Mouse (Mus musculus): ENCODE data around the gene Oser1. TPM values are rescaled to one million over a fixed set of nuclear protein-coding genes. Genes with fewer than 3 reads are reported as not detected.
"Not testable (repeated sequence)": the region's sequence is repeated elsewhere in the genome, so short reads cannot be mapped to it uniquely, and the experiment has no call there.

The Oser1 gene
- polyA plus RNA-seq, 1 experiment from 2014 or later: 56.8 TPM

DNA sequence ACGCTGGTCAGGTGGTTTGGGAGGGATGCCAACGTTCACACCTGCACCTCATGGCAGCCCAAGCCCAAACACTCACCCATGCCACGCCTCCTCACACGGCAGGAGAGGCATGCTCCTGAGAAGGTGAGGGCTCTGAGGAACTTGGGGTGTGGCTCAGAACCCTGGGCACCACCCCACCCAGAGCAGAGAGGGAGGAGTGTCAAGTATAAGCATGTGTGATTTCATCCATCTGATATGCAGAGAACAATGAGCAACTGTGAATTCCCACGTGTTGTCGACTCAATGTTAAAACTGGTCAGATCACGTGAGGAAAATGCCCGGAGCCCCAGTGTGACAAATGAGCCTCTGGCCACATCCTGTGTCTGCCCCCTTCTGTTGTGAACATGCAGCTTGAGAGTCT lies 42.3 kb upstream of the Oser1 start:
- H3K4me3 ChIP-seq (ENCODE audit: control insufficient read depth in 1 of 2, insufficient read depth in 1 of 2, low read depth in 1 of 2, low read length in 2 of 2): no peak overlapping the region
- no peaks in the 10 kb centered on the region for H3K9me3 ChIP-seq (ENCODE audit: control insufficient read depth, low read length)
- H3K4me1 ChIP-seq (ENCODE audit: control insufficient read depth in 2 of 2, insufficient read depth in 2 of 2, low read length in 2 of 2): peaks cover 38 to 44% of the 10 kb centered on the region in 2 experiments
- no peak for ATAC-seq (ENCODE audit: insufficient number of reproducible peaks, insufficient read depth, low FRiP score, low read depth)
- H3K27me3 ChIP-seq (ENCODE audit: control insufficient read depth, insufficient read depth, low read length): no peaks in the 10 kb centered on the region
- H3K4me2 ChIP-seq (ENCODE audit: low read length): no peak overlapping the region
- H3K9ac ChIP-seq (ENCODE audit: low read length): no peak overlapping the region
- no peak overlapping the region for H3K27ac ChIP-seq (replicated peaks in 1 of 2; ENCODE audit: control insufficient read depth in 1 of 2, insufficient read depth in 1 of 2, low read depth in 2 of 2, low read length in 2 of 2)
- H3K36me3 ChIP-seq (ENCODE audit: control insufficient read depth, insufficient read depth, low read length): peaks cover 32% of the 10 kb centered on the region
- WGBS: 55% methylated on average over 8 of the region's 8 CpGs

DNA sequence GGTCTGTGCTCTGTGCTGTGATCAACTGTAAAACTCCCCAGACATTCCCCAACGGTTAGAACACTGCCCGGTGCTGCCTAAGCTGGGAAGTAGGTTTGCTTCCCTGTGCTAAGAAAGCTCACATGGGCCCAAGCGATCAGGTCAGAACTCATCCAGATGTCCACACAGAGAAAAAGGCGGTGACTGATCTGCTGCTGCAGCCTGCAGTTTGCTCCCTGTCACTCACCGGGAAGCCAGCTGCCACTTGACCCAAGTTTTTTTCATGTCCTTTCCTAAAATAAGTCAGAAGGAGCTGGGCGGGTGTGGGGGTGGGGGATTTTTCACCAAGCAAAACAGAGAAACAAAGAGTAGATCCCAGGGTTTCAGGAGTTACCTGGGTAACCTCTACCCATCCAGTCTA lies 40.1 kb upstream of the Oser1 start:
- peak overlapping the region; percentile 63 to 73 for H3K27ac ChIP-seq (replicated peaks in 1 of 2; ENCODE audit: control insufficient read depth in 1 of 2, insufficient read depth in 1 of 2, low read depth in 2 of 2, low read length in 2 of 2)
- no peak overlapping the region for H3K4me3 ChIP-seq (ENCODE audit: control insufficient read depth in 1 of 2, insufficient read depth in 1 of 2, low read depth in 1 of 2, low read length in 2 of 2)
- WGBS: 22% methylated on average over 6 of the region's 6 CpGs
- peak overlapping the region; percentile 44 for H3K9ac ChIP-seq (ENCODE audit: low read length)
- no peaks in the 10 kb centered on the region for H3K9me3 ChIP-seq (ENCODE audit: control insufficient read depth, low read length)
- H3K36me3 ChIP-seq (ENCODE audit: control insufficient read depth, insufficient read depth, low read length): peaks cover 28% of the 10 kb centered on the region
- peak overlapping the region; percentile 19 for H3K4me2 ChIP-seq (ENCODE audit: low read length)
- peaks cover 30 to 35% of the 10 kb centered on the region in 2 experiments for H3K4me1 ChIP-seq (ENCODE audit: control insufficient read depth in 2 of 2, insufficient read depth in 2 of 2, low read length in 2 of 2)
- ATAC-seq (ENCODE audit: insufficient number of reproducible peaks, insufficient read depth, low FRiP score, low read depth): peak; percentile 62
- H3K27me3 ChIP-seq (ENCODE audit: control insufficient read depth, insufficient read depth, low read length): no peaks in the 10 kb centered on the region

DNA sequence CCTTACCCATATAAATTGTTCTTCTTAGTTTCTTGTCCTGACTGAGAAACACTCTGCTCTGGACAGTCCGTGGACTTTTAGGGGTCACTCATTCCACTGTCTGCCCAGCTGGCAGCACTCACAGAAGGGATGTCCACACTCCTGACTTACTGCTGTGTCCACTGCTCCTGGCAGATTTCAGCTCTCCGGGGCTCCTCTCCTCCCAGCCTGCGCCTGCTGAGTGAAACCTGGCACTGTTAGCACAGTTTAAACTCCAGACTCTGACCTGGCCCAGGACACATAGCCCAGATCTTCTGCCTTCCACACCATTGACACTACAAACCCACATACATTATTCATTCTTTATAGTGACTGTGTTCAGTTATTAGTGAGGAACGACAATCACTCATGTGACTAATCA lies 39.5 kb upstream of the Oser1 start:
- 0 out of 2 replicates have a peak, but pooled peaks cover 2% of the 10 kb centered on the region for H3K27me3 ChIP-seq (ENCODE audit: control insufficient read depth, insufficient read depth, low read length)
- H3K27ac ChIP-seq (replicated peaks in 1 of 2; ENCODE audit: control insufficient read depth in 1 of 2, insufficient read depth in 1 of 2, low read depth in 2 of 2, low read length in 2 of 2): peak overlapping the region; percentile 63 to 69
- H3K36me3 ChIP-seq (ENCODE audit: control insufficient read depth, insufficient read depth, low read length): peaks cover 23% of the 10 kb centered on the region
- H3K4me3 ChIP-seq (ENCODE audit: control insufficient read depth in 1 of 2, insufficient read depth in 1 of 2, low read depth in 1 of 2, low read length in 2 of 2): no peak overlapping the region
- ATAC-seq (ENCODE audit: insufficient number of reproducible peaks, insufficient read depth, low FRiP score, low read depth): no peak
- no peaks in the 10 kb centered on the region for H3K9me3 ChIP-seq (ENCODE audit: control insufficient read depth, low read length)
- H3K4me1 ChIP-seq (ENCODE audit: control insufficient read depth in 2 of 2, insufficient read depth in 2 of 2, low read length in 2 of 2): peaks cover 33 to 36% of the 10 kb centered on the region in 2 experiments
- peak overlapping the region; percentile 44 for H3K9ac ChIP-seq (ENCODE audit: low read length)
- H3K4me2 ChIP-seq (ENCODE audit: low read length): peak overlapping the region; percentile 19; the same call in 1 of the 2 replicates
- WGBS: 34% methylated on average over 4 of the region's 4 CpGs

DNA sequence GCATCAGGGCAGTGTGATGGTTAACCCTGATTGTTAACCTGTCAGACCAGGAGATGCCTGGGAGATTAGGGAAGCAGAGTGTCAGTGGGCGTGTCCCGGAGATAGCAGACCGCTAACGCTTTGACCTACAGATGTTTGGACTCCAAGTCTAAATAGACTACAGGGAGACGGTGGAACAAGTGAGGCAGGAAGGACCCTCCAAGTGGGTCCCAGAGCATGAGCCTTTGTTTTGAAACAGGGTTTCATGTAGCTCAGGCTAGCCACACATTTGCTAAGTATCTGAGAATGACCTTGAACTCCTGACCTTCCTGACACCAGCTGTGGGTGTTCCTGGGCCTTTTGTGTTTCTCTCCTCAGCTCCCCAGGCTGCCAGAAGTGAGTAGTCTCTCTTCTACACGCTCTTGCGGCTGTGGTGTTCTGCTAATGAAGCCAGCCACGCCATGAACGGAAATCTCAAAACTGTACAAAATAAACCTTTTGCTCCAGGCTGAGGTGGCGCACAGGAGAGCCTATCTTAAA lies 38.8 kb upstream of the Oser1 start:
- no peak for ATAC-seq (ENCODE audit: insufficient number of reproducible peaks, insufficient read depth, low FRiP score, low read depth)
- 51% methylated on average over 10 of the region's 10 CpGs for WGBS
- Histone ChIP-seq H3K9ac (ENCODE audit: low read length) (no peak overlapping the region), H3K27ac (replicated peaks in 1 of 2; ENCODE audit: control insufficient read depth in 1 of 2, insufficient read depth in 1 of 2, low read depth in 2 of 2, low read length in 2 of 2) (peak overlapping the region in 1 of 2 experiments; percentile 63; a peak in 1 of 4 replicates), H3K27me3 (ENCODE audit: control insufficient read depth, insufficient read depth, low read length) (0 out of 2 replicates have a peak, but pooled peaks cover 4% of the 10 kb centered on the region), H3K9me3 (ENCODE audit: control insufficient read depth, low read length) (no peaks in the 10 kb centered on the region), H3K4me3 (ENCODE audit: control insufficient read depth in 1 of 2, insufficient read depth in 1 of 2, low read depth in 1 of 2, low read length in 2 of 2) (no peak overlapping the region), H3K4me2 (ENCODE audit: low read length) (no peak overlapping the region), H3K36me3 (ENCODE audit: control insufficient read depth, insufficient read depth, low read length) (peaks cover 16% of the 10 kb centered on the region), H3K4me1 (ENCODE audit: control insufficient read depth in 2 of 2, insufficient read depth in 2 of 2, low read length in 2 of 2) (peaks cover 39% of the 10 kb centered on the region in 2 experiments)

DNA sequence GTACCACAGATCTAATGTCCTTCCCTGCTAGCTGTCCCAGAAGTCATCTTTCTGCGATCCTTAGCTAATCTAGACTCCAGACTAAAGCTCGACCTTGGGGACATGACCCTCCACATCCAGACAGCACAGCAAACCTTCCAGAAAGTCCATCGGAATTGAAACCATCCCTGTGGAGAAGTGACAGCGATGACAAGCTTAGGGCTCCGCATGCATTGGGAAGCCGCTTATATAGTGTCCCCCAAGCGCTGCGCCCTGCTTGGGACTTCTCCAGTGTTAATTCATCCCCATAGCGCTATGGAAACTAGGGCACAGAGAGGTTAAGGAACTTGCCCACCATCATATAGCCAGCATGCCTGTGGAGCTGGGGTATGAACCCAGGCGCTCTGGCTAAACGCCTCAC lies 38.3 kb upstream of the Oser1 start:
- Histone ChIP-seq H3K4me3 (ENCODE audit: control insufficient read depth in 1 of 2, insufficient read depth in 1 of 2, low read depth in 1 of 2, low read length in 2 of 2) (no peak overlapping the region), H3K4me1 (ENCODE audit: control insufficient read depth in 2 of 2, insufficient read depth in 2 of 2, low read length in 2 of 2) (peaks cover 39% of the 10 kb centered on the region in 2 experiments), H3K9ac (ENCODE audit: low read length) (no peak overlapping the region), H3K27ac (replicated peaks in 1 of 2; ENCODE audit: control insufficient read depth in 1 of 2, insufficient read depth in 1 of 2, low read depth in 2 of 2, low read length in 2 of 2) (no peak overlapping the region), H3K4me2 (ENCODE audit: low read length) (peak overlapping the region; percentile 29; the same call in 1 of the 2 replicates), H3K36me3 (ENCODE audit: control insufficient read depth, insufficient read depth, low read length) (peaks cover 11% of the 10 kb centered on the region), H3K9me3 (ENCODE audit: control insufficient read depth, low read length) (no peaks in the 10 kb centered on the region), H3K27me3 (ENCODE audit: control insufficient read depth, insufficient read depth, low read length) (0 out of 2 replicates have a peak, but pooled peaks cover 4% of the 10 kb centered on the region)
- WGBS: 47% methylated on average over 11 of the region's 11 CpGs
- no peak for ATAC-seq (ENCODE audit: insufficient number of reproducible peaks, insufficient read depth, low FRiP score, low read depth)

DNA sequence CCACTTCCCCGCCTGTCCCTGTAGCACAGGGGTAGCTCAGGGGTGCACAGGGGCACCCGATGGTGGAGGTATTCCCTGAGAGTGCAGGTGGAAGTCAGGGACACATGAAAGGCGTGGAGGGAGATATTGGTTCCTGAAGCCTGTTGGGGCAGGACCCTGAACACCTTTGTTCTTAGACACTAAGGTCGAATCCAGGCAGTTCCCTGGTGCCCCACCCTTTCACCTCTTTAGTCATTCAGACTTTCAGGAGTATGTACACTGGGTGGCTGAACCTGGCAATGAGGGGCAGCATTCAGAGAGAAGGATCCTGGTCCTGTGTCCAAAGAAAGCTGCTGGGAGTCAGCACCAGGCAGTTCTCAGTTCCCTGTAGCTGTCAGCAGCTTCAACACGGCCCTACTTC lies 37.9 kb upstream of the Oser1 start:
- H3K4me2 ChIP-seq (ENCODE audit: low read length): peak overlapping the region; percentile 29; the same call in 1 of the 2 replicates
- no peaks in the 10 kb centered on the region for H3K9me3 ChIP-seq (ENCODE audit: control insufficient read depth, low read length)
- no peak for ATAC-seq (ENCODE audit: insufficient number of reproducible peaks, insufficient read depth, low FRiP score, low read depth)
- H3K4me3 ChIP-seq (ENCODE audit: control insufficient read depth in 1 of 2, insufficient read depth in 1 of 2, low read depth in 1 of 2, low read length in 2 of 2): no peak overlapping the region
- H3K36me3 ChIP-seq (ENCODE audit: control insufficient read depth, insufficient read depth, low read length): 0 out of 2 replicates have a peak, but pooled peaks cover 7% of the 10 kb centered on the region
- no peak overlapping the region for H3K9ac ChIP-seq (ENCODE audit: low read length)
- WGBS: 68% methylated on average over 5 of the region's 5 CpGs
- H3K27ac ChIP-seq (replicated peaks in 1 of 2; ENCODE audit: control insufficient read depth in 1 of 2, insufficient read depth in 1 of 2, low read depth in 2 of 2, low read length in 2 of 2): no peak overlapping the region
- H3K27me3 ChIP-seq (ENCODE audit: control insufficient read depth, insufficient read depth, low read length): 0 out of 2 replicates have a peak, but pooled peaks cover 4% of the 10 kb centered on the region
- peaks cover 39% of the 10 kb centered on the region in 2 experiments for H3K4me1 ChIP-seq (ENCODE audit: control insufficient read depth in 2 of 2, insufficient read depth in 2 of 2, low read length in 2 of 2)

DNA sequence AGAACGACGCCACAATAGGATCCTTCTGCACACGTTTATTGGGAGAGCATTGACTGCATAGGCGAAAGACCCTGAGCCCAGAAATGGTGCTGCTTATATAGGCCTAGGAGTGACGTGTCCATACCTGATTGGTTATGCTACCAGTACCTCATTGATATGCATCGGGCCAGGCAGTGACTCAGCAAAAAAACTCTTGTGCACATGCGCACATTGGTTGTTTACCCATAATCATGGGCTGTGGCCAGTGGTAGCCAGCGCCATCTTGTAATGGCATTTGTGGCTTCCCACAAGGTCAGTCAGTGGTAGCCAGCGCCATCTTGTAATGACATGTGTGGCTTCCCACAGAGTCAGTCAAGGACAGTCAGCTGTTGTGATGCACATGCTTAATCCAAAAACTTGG lies 36.8 kb upstream of the Oser1 start:
- H3K9me3 ChIP-seq (ENCODE audit: control insufficient read depth, low read length); H3K9ac ChIP-seq (ENCODE audit: low read length); H3K36me3 ChIP-seq (ENCODE audit: control insufficient read depth, insufficient read depth, low read length); H3K27me3 ChIP-seq (ENCODE audit: control insufficient read depth, insufficient read depth, low read length); H3K4me3 ChIP-seq (ENCODE audit: control insufficient read depth in 1 of 2, insufficient read depth in 1 of 2, low read depth in 1 of 2, low read length in 2 of 2); H3K4me2 ChIP-seq (ENCODE audit: low read length); ATAC-seq (ENCODE audit: insufficient number of reproducible peaks, insufficient read depth, low FRiP score, low read depth); H3K27ac ChIP-seq (replicated peaks in 1 of 2; ENCODE audit: control insufficient read depth in 1 of 2, insufficient read depth in 1 of 2, low read depth in 2 of 2, low read length in 2 of 2): not testable (repeated sequence)
- WGBS: 94% methylated on average over 9 of the region's 9 CpGs
- H3K4me1 ChIP-seq (ENCODE audit: control insufficient read depth in 2 of 2, insufficient read depth in 2 of 2, low read length in 2 of 2): peaks cover 39% of the 10 kb centered on the region in 2 experiments

DNA sequence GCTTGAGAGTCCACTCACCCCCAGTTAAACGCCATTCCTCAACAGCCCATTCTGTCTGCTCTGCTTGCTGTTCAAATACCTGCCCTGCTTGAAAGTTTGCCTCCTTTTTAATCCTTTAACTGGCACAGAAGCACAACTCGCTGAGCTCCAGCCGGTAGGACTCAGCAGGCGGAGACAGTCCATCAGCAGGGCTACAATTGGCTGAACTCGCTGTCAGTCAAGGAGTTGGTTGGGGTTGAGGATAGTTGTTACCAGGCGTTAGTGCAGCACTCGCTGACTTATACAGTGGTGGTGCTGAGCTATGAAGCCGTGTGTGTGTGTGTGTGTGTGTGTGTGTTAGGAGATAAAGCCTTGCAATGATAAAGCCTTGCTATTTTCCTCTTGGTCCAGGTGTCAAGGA lies 36.1 kb upstream of the Oser1 start:
- 86% methylated on average over 8 of the region's 8 CpGs for WGBS
- no peak overlapping the region for H3K4me2 ChIP-seq (ENCODE audit: low read length)

More for the DNA sequence above, 36.1 kb upstream of the Oser1 start:
- Histone ChIP-seq H3K9me3 (ENCODE audit: control insufficient read depth, low read length) (no peaks in the 10 kb centered on the region), H3K4me3 (ENCODE audit: control insufficient read depth in 1 of 2, insufficient read depth in 1 of 2, low read depth in 1 of 2, low read length in 2 of 2) (no peak overlapping the region), H3K36me3 (ENCODE audit: control insufficient read depth, insufficient read depth, low read length) (no peaks in the 10 kb centered on the region), H3K27ac (replicated peaks in 1 of 2; ENCODE audit: control insufficient read depth in 1 of 2, insufficient read depth in 1 of 2, low read depth in 2 of 2, low read length in 2 of 2) (no peak overlapping the region), H3K9ac (ENCODE audit: low read length) (no peak overlapping the region), H3K4me1 (ENCODE audit: control insufficient read depth in 2 of 2, insufficient read depth in 2 of 2, low read length in 2 of 2) (peaks cover 35 to 36% of the 10 kb centered on the region in 2 experiments), H3K27me3 (ENCODE audit: control insufficient read depth, insufficient read depth, low read length) (peaks cover 4% of the 10 kb centered on the region; the same call in 1 of the 2 replicates)
- ATAC-seq (ENCODE audit: insufficient number of reproducible peaks, insufficient read depth, low FRiP score, low read depth): no peak
